Mouse (Mus musculus) gastrocnemius, adult 18-20 months (tissue): ENCODE results near the gene Erc2. TPM values are rescaled to one million over a fixed set of nuclear protein-coding genes. Genes with fewer than 3 reads are reported as not detected.

Experiments
- DNase-seq: peaks from one replicate; pipeline ENCODE4 v3.0.0; 2021; ENCODE audit warnings: low spot score
- total RNA-seq, 2 experiments: library from RNA; stranded (reverse); gene quantifications; 2 replicates each; pipeline ENCODE4 v1.2.3; 2021

The Erc2 gene
- total RNA-seq, 2 experiments from 2014 or later: 0.11 to 0.83 TPM

- DNase-seq: no peak
Observed at GRCm38 (mm10) chr14:28288196-28288595, 666.0 kb downstream of the Erc2 start.

DNA sequence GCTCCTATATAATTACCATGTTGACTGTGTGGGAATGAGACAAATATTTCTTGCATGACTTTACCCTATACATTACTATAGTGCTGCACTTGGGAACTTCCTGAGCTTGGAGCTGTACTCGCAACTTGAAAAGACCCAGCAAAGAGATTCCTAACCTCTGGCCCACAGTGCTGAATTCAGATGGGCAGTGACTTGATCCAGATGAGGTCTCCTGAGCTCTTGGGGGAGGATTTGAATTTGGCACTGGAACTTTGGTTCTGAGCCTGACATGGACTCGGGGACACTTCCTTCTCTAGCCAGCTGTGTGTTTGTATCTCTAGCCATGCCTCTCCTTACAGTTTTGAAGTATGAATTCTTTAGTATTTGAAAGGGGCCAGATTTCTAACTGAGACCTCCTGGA, 666.7 kb downstream of the Erc2 start:
- DNase-seq: peak; percentile 12

DNA sequence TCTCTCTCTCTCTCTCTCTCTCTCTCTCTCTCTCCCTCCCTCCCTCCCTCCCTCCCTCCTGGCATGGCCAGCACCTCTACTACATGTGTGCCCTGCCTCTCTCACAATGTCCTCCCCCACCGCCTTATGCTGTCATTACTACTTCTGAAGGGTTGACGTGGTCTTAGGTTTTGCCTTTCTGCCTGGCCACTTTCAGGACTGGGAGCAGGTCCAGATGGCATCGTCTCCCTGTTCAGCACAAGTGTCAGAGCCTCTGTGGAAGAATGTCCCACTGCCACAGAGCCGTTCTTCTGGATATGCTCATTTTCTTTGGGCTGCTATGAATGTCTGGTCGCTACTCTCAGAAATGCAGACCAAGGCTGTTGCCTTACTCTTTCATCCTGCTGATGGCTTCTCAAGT, 671.7 kb downstream of the Erc2 start:
- no peak for DNase-seq

GRCm38 (mm10) chr14:28295145-28295544, 672.9 kb downstream of the Erc2 start:
- DNase-seq: no peak

- no peak for DNase-seq
Observed at GRCm38 (mm10) chr14:28300095-28300494, 677.9 kb downstream of the Erc2 start.

DNA sequence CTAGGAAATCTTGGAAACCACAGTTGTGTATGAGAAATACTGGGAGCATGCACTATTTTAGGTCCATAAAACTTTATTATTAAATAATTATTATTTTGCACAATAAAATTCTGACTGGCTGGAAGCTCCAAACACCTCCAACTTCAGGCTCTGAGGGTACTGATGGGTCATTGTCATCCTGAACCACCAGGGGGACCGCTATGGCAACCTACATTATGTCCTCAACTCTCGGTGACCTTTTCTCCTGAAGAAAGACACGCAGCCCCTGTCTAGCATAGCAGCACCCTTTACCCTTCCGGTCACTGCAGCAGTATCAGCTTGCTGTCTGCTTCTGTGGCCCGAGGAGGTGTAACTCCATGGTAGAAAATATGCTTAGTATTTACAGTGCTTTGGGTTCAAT, 679.0 kb downstream of the Erc2 start:
- no peak for DNase-seq

DNA sequence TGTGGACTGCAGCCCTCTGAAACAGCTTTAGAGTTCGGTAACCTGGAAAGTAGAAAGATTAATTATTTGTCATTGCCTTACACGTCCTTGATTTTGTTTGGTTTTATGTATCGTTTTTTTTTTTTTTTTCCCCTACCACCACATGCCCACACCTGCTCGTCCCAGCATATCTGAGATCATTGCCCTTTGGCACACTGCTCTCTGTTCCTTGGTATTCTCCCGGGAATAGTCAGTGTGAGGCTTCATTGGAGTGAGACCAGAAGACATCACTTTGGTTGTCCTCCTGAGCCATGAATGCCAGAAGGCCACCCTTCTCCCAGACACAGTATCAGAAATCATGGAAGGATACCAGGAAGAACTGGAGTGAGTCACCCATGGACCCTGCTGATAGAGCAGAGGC, 681.9 kb downstream of the Erc2 start:
- no peak for DNase-seq

GRCm38 (mm10) chr14:28308661-28309060, 686.4 kb downstream of the Erc2 start:
- peak; percentile 30 for DNase-seq

- no peak for DNase-seq
Observed at GRCm38 (mm10) chr14:28316851-28317250, 694.6 kb downstream of the Erc2 start.

- DNase-seq: peak; percentile 62
Observed at GRCm38 (mm10) chr14:28321916-28322534, 699.8 kb downstream of the Erc2 start.

DNA sequence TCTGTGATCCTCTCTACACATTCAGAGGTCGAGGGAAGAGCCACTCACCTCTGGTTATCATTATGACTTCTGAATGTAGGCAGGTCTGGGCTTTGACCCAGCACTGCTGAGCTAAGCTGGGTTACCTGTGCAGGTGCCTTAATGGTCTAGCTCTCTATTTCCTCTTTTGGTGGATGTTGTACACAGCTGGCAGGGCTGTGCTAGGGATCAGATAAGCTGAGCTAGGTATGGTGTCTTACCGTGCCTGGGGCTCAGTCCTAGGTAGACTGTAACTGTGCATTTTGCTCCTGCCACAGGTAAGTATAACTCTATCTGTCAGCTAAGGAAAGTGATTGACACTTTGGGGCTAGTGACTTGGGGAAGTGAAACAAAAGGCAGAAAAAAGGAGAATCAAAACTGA, 701.0 kb downstream of the Erc2 start:
- DNase-seq: no peak

DNA sequence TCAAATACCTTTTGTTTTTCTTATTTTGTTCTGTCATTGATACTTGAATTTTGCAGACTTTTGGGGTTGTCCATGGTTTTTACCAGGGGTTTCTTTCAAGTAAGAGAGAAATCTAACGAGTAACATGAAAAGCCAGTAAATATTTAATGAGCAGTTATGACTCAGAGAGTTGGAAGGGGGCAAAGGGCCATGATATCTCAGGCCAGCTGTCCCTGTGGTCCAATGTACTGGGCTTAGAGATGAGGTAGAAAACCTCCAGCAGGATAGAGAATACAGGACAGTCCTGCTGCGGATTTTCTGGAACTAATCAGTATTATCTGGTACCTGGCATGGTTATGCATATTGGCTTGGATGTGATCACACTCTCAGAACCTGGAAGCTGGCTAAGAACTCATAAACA, 701.5 kb downstream of the Erc2 start:
- peak; percentile 21 for DNase-seq

DNA sequence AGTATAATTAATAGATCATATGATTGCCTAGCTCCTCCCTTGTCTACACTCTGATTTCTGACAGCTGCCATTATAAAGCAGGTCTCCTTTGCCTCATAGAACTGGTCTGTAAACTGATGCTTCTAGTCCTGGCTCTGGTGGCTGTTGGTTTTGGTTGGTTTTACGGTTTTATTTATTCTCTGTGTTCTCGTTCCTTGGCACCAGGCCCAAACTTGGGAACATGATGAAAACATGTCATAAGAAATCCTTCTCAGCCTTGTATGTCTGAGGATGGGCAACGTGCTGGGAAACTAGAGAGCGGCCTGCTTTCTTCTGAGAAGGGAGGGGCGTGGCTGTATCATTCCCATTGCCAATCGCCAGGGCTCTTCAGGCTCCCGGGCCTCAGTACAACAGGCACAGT, 704.2 kb downstream of the Erc2 start:
- no peak for DNase-seq

DNA sequence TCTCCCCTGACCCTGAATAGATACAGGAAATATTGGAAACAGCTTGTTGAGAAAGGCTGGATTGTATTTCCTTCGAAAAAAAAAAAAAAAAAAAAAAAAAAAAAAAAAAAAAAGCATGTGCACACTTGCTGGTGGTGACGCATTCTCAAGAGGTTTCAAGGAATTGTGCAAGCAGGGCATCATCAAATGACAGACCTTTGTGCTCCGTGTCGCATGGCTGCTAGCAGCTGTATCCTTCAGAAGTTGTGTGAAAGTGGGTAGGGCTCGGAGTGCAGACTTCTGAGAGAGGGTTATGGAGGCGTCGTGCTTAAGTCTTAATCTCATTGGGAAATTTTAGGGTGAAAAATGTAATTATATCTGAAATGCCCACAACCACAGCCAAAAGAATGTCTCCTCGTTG, 706.3 kb downstream of the Erc2 start:
- no peak for DNase-seq

- DNase-seq: no peak
Observed at GRCm38 (mm10) chr14:28331108-28331507, 708.9 kb downstream of the Erc2 start.

DNA sequence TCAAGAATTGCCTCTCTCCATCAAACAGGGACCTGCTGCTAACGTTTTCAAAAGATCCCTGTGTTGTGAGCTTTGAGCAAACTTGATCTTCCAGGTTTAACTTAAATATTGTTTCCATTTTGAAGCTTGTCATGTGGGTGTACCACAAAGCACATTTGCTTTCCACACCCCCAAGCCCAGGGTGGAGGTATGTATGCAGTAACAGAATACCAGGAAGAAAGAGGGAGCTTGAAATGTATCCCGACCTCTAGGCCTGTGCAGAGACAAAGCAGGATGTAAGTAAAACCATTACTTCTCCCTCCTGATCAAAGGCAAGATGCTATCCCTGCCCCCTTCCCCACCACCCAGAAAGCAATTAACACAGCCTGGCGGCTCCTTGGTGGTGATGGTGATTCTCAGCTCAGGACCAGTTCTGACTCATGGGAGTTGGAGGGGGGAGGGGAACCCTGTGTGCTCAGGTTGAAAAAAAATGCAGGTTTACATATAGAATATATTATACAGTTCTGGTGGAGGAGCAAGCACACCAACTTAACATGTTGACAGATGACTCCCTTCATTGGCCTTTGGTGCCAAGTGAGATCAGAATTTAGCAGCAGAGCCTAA, 710.2 kb downstream of the Erc2 start:
- no peak for DNase-seq

- no peak for DNase-seq
Observed at GRCm38 (mm10) chr14:28339146-28339545, 716.9 kb downstream of the Erc2 start.

DNA sequence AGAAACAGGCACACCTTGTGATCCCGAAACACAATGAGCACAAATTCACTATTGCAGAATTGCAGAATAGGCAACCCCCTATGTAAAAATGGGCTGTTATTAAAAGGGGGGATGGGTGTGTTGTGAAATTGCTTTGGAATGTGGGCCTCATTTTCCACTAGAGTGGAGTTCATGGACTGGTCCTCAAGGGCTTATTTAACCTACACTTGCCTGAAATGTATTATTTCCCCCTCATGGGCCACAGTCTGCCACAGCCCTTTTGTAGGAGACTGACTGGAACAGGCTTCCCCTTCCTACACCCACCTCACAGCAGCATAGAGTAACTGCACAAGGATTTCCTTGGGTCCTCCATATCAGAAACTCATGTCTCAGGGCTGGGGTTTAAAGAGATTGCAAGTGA, 726.9 kb downstream of the Erc2 start:
- no peak for DNase-seq

DNA sequence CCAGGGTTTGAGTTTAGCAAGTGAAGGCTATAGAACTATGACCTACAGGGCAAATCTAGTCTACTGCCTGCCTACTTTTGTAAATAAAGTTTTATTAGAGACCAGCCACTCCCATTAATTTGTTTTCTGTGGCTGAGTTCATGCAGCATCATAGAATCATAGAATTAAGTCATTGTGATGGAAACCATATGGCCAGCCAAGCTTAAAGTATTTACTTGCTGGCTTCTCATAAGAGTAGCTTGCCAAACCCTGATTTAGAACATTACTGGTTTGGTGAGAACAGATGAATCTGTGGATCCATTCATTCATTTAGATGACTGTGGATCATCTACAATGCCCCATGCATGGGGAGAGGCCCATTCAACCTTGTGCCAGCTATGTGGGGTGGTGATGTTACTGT, 733.8 kb downstream of the Erc2 start:
- no peak for DNase-seq

- DNase-seq: no peak
Observed at GRCm38 (mm10) chr14:28359502-28359901, 737.3 kb downstream of the Erc2 start.

GRCm38 (mm10) chr14:28359983-28360382, 737.8 kb downstream of the Erc2 start:
- DNase-seq: no peak

DNA sequence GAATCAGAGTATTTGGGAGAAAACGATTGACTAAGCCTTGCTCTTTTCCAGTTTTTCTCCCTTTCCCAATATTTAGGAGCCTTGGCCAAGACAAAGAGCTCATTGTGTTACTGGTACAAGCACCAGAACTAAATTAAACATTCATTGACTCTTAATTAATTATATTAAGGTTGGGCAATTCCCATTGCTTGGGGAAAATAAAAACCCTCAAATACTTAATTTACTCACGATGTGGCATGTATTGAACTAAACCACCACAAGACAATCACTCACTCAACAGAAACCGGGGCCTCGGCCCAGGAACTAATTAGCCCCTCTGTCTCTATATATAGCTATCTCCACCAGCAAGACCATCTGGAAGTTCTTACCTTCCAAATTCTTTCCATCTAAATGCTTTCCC, 740.1 kb downstream of the Erc2 start:
- DNase-seq: no peak

- DNase-seq: no peak
Observed at GRCm38 (mm10) chr14:28370713-28371112, 748.5 kb downstream of the Erc2 start.

DNA sequence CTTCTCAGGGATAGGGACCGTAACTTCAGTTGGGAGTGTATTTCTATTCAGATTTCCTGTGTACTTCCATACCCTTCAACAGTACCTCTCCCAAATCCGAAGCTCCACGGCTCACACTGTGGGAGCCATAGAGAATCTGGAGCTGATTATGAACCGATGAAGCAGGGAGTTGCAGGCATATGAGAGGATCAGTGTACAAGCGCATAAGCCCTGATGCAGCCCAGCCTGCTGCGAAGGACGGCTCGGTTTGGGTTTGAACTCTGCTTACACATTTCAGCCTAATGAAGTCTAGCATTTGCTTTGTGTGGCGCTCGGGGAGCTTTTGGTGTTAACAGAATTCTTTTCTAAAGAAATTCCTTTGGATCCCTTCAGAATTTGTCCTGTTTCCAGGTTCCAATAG, 749.4 kb downstream of the Erc2 start:
- DNase-seq: no peak
